In the genomic region with DNA sequence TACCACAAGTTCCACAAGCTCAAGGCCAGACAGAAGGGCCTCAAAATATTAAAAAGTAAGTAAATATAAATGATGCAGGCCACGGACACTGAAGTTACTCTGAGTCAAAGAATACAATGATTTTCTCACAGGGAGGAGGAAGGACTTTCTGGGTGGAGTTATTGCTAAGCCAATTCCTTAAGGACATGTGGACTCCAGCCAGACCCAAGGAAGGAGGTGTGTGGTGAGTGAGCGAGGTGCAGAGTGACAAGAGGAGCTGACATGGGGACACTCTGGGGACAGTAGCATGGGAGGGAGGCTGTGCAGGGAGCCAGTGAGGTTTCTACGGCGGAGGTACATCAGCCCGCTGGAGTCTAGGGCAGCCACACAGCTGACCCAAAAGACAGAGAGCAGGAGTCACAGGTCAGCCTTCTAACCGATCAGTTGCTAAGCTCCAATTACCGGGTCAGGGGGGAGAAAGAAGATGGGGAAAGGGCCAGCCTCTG, we compare ENCODE assay signal across 14 mouse cellular contexts.
"Had no signal": no experiment of that assay in that cellular context is flagged by ENCODE, and none has a peak within 500 bp of the region (broad histone marks: within the 10 kb centered on the region; RNA-seq: fewer than 3 reads in every experiment).

No protein-coding gene starts in this region.

- H3K27ac ChIP-seq: kidney, postnatal 0 days; layer of hippocampus, adult 2 months; liver, embryonic 12.5 days; lung, embryonic 15.5 days; midbrain, embryonic 13.5 days; neural tube, embryonic 15.5 days had no signal

- H3K4me3 ChIP-seq: layer of hippocampus, adult 2 months; liver, embryonic 12.5 days; lung, embryonic 15.5 days; midbrain, embryonic 13.5 days; myocyte; neural tube, embryonic 15.5 days had no signal

- H3K36me3 ChIP-seq: lung, embryonic 15.5 days; midbrain, embryonic 13.5 days; neural tube, embryonic 15.5 days had no signal

- ATAC-seq: liver, embryonic 12.5 days; midbrain, embryonic 13.5 days had no signal

- H3K27me3 ChIP-seq: lung, embryonic 15.5 days; midbrain, embryonic 13.5 days; neural tube, embryonic 15.5 days had no signal

- H3K9me3 ChIP-seq: liver, embryonic 12.5 days; lung, embryonic 15.5 days; midbrain, embryonic 13.5 days; neural tube, embryonic 15.5 days had no signal

- H3K4me2 ChIP-seq: liver, embryonic 12.5 days; lung, embryonic 15.5 days; midbrain, embryonic 13.5 days; neural tube, embryonic 15.5 days had no signal

- DNase-seq: kidney, adult 11 months; kidney, adult 9 months; kidney, postnatal 4 days; right cerebral cortex, adult 18-20 months; right cerebral cortex, postnatal 25 days; thymus, adult 2 months; thymus, postnatal 25 days had no signal

- H3K9ac ChIP-seq: liver, embryonic 12.5 days; lung, embryonic 15.5 days; midbrain, embryonic 13.5 days had no signal
